Mouse (Mus musculus) left cerebral cortex, postnatal 25 days (tissue): ENCODE measurements at regions not wholly inside any gene's neighbourhood (a gene's known extent, or its start where the extent isn't known, plus 50 kb on each side); places are given as distances from the start of the nearest gene placed in this dataset.

Experiments
- DNase-seq, 2 experiments: peaks; one replicate each; pipeline ENCODE4 v3.0.0; 2022; ENCODE audit warnings: low spot score in 2 of 2, mixed read lengths in 1 of 2
- intact Hi-C: fragments of 180-260 bp; cut with DNase I; formaldehyde crosslinking; loops from one replicate; pipeline ENCODE4 v1.15.1; 2025

- intact Hi-C loops: no loop called here
- no peak for DNase-seq
These were observed 165.9 kb downstream of the 1500009L16Rik start for GRCm38 (mm10) chr10:83888587-83888986.

GRCm38 (mm10) chr10:83895741-83896150 lies 173.1 kb downstream of the 1500009L16Rik start:
- peak in 1 of 2 experiments; percentile 22 for DNase-seq
- intact Hi-C loops: no loop called here

- intact Hi-C loops: no loop called here
- DNase-seq: no peak
These were observed 173.5 kb downstream of the 1500009L16Rik start for GRCm38 (mm10) chr10:83896160-83896559.

- intact Hi-C loops: no loop called here
- DNase-seq: no peak
These were observed 174.9 kb downstream of the 1500009L16Rik start for GRCm38 (mm10) chr10:83897558-83897957.

- intact Hi-C loops: no loop called here
- DNase-seq: peak in 1 of 2 experiments; percentile 42
These were observed 184.1 kb downstream of the 1500009L16Rik start for GRCm38 (mm10) chr10:83906751-83907150.

- intact Hi-C loops: no loop called here
- DNase-seq: no peak
These were observed 188.1 kb downstream of the 1500009L16Rik start for GRCm38 (mm10) chr10:83910649-83911370.

- no peak for DNase-seq
- intact Hi-C loops: no loop called here
These were observed 191.9 kb downstream of the 1500009L16Rik start for GRCm38 (mm10) chr10:83914401-83915132.

- intact Hi-C loops: no loop called here
These were observed 192.6 kb downstream of the 1500009L16Rik start for GRCm38 (mm10) chr10:83915133-83915730.

GRCm38 (mm10) chr10:83926990-83927389 lies 204.3 kb downstream of the 1500009L16Rik start:
- peak in 1 of 2 experiments; percentile 13 for DNase-seq
- intact Hi-C loops: no loop called here

More at GRCm38 (mm10) chr10:83915133-83915730, 192.6 kb downstream of the 1500009L16Rik start:
- DNase-seq: no peak

- intact Hi-C loops: no loop called here
- no peak for DNase-seq
These were observed 204.9 kb downstream of the 1500009L16Rik start for GRCm38 (mm10) chr10:83927554-83927953.

- intact Hi-C loops: no loop called here
- DNase-seq: no peak
These were observed 209.1 kb downstream of the 1500009L16Rik start for GRCm38 (mm10) chr10:83931758-83932157.

- intact Hi-C loops: no loop called here
These were observed 210.5 kb downstream of the 1500009L16Rik start for GRCm38 (mm10) chr10:83933201-83933600.

GRCm38 (mm10) chr10:83934498-83934897 lies 211.8 kb downstream of the 1500009L16Rik start:
- intact Hi-C loops: no loop called here
- no peak for DNase-seq

More at GRCm38 (mm10) chr10:83933201-83933600, 210.5 kb downstream of the 1500009L16Rik start:
- DNase-seq: no peak

GRCm38 (mm10) chr10:83937168-83937567 lies 214.5 kb downstream of the 1500009L16Rik start:
- no peak for DNase-seq
- intact Hi-C loops: no loop called here

- DNase-seq: no peak
- intact Hi-C loops: no loop called here
These were observed 219.4 kb downstream of the 1500009L16Rik start for GRCm38 (mm10) chr10:83942101-83942500.

GRCm38 (mm10) chr10:83944158-83944557 lies 221.5 kb downstream of the 1500009L16Rik start:
- no peak for DNase-seq
- intact Hi-C loops: no loop called here

GRCm38 (mm10) chr10:83944897-83945296 lies 222.2 kb downstream of the 1500009L16Rik start:
- intact Hi-C loops: no loop called here
- DNase-seq: no peak

GRCm38 (mm10) chr10:83945503-83945902 lies 222.8 kb downstream of the 1500009L16Rik start:
- intact Hi-C loops: no loop called here
- DNase-seq: no peak

- peak in 1 of 2 experiments; percentile 8 for DNase-seq
- intact Hi-C loops: no loop called here
These were observed 223.8 kb downstream of the 1500009L16Rik start for GRCm38 (mm10) chr10:83946186-83947176.
